Mouse (Mus musculus) kidney, adult 9 months (tissue): ENCODE measurements at regions not wholly inside any gene's neighbourhood (a gene's known extent, or its start where the extent isn't known, plus 50 kb on each side); places are given as distances from the start of the nearest gene placed in this dataset.

Source experiments
- DNase-seq: peaks from one replicate; pipeline ENCODE4 v3.0.0; 2022

DNA sequence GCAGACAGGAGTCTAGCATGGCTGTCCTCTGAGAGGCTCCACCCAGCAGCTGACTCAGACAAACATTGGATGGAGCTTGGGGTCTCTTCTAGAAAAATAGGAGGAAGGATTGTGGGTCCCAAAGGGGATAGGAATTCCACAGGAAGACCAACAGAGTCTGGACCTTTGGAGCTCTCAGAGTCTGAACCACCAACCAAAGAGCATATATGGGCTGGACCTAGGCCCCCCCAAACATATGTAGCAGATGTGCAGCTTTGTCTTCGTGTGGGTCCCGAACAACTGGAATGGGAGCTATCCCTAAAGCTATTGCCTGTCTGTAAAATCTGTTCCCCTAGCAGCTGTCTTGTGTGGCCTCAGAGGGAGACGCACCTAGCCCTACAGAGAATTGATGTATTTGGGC, 50.1 kb upstream of the Cpm start:
- DNase-seq: no peak

DNA sequence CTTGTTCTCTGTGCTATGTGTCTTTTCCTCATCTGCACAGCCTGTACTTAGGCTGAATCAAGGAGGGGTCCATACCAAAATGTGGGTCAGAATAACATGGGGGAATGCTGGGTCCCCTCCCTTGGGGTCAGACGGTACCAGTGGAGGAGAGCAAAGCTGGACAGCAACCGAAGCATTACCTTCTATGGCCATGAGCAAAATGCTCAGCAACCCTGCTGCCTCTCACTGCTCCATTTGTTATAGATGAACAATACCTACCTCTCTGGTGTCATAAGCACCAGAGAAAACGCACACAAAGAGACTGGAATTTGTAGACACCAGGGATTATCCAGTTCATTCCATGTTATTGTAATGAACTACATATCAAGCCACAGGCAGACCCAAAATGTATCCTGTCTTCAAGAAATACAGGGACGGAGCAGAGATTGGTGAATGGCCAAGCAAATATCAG, 50.6 kb upstream of the Cpm start:
- DNase-seq: no peak

- DNase-seq: no peak
Measured at GRCm38 (mm10) chr10:117577970-117578695, 51.2 kb upstream of the Cpm start.

DNA sequence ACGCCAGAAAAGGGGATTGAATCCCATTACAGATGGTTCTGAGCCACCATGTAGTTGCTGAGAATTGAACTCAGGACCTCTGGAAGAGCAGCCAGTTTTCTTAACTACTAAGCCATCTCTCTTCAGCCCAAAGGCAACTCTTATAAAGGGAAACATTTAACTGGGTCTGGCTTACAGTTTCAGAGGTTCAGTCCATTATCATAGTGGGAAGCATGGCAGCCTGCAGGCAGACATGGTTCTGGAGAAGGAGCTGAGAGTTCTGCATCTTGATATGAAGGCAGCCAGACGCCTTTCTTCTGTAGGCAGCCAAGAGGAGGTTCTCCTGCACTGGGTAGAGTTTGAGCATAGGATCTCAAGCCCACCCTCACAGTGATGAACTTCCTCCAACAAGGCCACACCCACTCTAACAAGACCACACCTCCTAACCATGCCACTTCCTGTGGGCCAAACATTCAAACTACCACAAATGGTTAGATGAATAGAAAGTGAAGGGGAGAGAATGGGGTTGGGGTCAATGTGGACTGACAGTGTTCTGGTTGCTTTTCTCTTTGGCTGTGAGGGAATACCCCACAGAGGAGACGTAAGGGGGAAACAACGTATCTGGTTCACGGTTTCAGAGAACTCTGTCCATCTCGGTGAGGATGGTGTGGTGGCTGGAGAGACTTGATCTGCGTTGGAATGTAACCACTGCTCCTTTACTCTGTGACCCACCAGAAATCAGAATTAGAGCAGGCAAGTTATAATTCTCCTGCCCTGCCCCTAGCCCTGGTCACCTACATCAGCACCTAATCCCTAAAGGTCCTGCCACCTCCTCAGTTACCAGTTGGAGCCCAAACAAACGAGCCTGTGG, 52.2 kb upstream of the Cpm start:
- no peak for DNase-seq

GRCm38 (mm10) chr10:117576154-117576859, 53.0 kb upstream of the Cpm start:
- DNase-seq: no peak

- no peak for DNase-seq
Measured at GRCm38 (mm10) chr10:117575404-117576153, 53.7 kb upstream of the Cpm start.

DNA sequence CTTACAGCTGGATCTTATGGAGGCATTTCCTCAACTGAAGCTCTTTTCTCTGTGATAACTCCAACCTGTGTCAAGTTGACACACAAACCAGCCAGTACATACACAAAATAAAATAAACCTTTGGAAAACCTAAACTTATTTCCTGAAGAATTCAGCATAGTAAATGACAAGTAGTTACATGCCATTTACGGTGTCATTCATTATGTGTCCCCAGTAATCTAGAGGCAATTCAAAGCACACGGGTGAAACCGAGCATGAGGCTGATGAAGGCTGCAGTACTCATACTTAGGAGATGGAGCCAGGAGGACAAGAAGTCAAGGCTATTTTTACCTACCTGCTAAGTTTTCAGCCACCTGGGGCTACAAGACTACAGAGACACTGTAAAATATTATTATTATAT, 54.4 kb upstream of the Cpm start:
- no peak for DNase-seq

DNA sequence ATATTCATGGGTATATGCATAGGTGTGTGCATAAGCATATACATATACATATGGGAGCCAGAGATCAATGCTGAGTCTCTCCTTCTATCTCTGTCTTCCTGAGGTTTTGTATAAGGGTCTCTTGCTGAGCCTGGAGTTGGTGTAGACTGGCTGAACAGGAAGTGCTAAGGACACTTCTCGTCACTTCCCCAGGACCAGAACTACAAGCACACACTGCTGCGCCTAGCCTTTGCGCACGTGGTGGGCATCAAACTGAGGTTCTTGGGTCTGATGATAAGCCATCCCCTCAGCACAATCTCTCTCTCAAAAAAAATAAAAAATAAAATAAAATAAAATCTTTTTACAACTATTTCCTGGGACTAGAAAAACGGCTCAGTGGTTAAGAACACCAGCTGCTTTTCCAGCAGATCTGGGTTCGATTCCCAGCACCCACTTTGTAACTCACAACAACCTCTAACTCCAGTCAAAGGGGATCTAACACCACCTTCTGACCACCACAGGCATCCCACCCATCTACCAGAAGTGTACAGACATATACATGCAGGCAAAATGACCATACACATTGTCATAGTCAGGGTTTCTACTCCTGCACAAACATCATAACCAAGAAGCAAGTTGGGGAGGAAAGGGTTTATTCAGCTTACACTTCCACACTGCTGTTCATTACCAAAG, 55.1 kb upstream of the Cpm start:
- no peak for DNase-seq

- DNase-seq: no peak
Measured at GRCm38 (mm10) chr10:117573596-117573850, 55.8 kb upstream of the Cpm start.

GRCm38 (mm10) chr10:117572746-117573595, 56.3 kb upstream of the Cpm start:
- no peak for DNase-seq

GRCm38 (mm10) chr10:117571891-117572573, 57.3 kb upstream of the Cpm start:
- DNase-seq: no peak

DNA sequence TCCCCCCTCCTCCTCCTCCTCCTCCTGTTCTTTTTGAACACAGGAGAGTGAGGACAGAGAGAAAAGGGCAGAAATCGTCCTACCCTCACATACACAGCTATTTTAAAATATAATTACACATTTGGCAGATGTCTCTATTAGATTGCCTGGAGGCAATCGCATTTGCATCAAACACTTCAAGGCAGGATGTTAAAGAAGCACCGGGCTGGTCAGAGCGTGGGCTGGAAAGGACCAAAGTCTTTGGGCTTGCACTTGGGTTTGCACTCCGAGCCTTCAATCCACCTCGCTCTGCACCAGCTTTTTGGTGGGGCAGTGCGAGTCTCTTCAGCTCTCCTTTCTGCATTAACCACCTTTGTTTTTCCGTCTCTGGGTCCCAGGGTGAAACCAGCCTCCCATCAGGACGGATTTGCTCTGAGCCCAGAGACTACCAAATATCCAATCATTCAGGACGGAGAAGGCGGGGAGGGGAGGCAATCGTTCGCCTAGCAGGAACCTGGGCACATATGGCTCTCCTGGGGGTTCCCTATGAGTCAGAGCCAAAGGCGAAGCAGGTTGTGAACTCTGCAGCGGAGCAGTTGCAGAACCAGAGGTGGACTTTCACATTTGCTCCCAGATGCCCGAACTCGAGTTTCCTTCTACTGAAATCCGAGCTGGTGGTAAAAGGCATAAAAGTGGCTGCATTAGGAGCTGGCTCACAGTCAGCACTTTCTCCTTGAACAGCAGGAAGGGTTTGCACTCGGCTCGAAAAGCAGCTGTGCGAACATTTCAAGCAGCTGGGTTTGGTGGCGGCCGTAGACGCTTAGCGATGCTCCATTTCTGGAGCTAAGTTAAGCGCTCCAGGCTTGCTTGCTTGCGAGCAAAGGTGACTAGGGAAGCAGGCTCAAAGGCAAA, 58.1 kb upstream of the Cpm start:
- DNase-seq: peak; percentile 25

DNA sequence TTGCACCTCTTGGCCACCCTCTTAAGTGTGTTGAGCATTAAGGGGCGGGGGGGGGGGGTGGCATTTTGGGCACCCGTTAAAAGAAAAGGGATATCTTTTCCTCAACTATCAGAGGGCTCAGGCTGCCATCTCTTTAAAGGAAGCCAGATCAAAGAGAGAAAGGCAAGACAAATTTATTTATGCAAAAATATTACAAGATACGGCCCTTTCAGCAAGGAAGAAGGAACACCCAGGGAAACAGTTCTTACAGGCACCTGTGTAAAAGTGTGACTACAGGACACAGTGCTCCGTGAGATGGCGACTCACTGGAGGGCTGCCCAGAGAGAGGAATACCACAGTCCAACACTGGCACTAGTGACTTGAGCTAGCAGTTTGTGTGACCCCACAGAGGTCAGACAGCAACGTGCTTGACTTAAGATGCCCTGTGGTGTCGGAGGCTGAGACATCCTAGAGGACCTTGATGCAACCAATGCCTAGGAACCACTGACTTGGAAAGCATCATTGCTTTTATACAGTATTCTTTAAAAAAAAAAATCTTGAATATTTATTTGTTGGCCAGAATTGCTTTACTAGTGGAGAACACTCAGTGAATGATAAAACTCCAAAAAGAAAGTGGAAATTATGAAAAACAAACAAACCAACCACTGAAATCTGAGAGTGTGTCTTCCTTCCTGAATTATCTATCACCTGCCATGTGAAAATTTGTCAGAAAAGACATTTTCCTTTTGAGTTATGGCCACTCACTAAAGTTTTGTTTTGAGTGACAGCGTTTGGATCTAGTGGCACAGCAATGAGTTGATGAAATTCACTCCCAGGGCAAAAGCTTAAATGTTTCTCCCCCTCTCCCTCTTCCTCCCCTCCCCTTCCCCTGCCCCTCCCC, 59.0 kb upstream of the Cpm start:
- no peak for DNase-seq

- no peak for DNase-seq
Measured at GRCm38 (mm10) chr10:117569301-117570079, 59.8 kb upstream of the Cpm start.

DNA sequence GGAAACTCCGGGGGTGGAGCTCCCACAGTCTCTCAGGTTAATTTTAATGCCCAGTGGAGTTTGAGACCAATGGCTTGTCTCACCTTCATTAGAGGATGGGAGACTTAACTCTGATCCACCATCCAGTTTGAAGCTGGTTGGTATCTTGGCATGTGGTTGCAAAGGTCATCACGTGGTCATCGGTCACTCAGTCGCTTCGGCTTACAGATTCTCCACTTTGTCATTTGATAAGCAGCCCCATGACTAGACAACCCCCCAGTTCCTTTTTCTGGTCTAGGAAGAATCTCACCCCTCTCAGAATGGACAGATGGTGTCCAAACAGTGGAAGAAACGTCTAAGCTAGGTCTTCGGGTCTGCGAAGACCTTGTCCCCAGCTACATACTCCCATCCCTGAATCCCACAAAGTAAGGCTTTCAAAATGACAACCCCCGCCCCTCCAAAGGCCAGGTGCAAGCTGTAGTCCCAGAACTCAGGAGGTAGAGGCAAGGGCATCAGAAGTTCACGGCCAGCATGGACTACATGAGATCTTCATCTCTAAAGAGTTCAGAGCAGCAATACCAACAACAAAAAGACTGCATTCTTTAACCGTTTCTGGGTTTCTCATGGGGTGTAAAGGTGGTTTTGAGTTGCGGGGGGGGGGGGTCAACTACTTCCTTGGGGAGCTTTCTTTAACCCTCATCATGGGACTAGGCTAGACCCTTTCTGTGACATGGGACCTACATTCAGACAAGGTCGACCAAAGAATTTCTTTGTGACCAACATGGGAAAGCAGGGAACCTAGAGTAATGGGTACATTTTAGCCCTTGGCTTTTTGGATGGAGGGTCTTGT, 60.6 kb upstream of the Cpm start:
- DNase-seq: no peak

DNA sequence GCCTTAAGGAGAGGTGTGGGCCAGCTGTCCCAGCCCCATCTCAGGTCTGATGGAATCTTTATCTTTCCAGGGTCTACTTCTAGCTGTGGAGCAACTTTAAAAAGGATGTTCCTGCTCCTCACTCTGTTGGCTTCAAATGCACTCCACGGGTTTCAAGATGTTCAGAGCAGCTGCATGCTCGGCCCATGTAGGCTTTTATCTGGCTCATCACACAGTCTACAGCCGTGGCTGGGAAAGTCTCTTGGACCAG, 61.2 kb upstream of the Cpm start:
- no peak for DNase-seq

DNA sequence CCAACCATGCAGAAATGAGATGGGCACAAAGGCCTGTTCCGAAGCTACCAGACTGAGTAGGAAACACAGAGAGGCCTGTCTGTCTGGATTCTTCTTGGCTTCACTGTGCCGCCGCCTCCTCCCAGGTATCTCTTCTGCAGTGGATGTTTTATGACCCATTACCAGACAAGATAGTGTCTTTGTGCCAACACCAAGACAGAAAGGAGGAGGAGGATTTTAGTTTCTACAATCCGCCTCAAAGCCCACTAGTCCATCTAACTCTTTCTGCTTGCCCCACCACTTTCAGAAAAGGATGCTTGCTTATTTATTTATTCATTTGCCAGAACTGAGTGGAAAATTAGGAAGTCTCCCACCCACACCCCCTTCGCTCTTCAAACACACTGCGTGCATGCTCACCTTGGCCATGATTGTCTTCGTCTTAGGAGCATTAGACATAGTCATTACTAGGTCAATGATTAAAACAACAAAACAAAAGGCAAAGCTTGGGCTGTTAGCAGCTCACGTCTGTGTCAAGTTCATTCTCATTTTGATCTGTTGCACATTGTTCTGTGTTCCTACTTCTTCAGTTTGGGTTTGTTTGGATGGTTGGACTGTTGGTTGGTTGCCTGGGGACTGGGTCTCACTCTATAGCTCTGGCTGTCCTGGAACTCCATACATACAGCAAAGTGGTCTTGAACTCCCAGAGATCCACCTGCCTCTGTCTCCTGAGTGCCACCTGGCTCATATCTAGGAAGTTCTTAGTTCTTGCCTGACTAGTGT, 61.7 kb upstream of the Cpm start:
- DNase-seq: no peak
